Mouse (Mus musculus): ENCODE data around the gene Hdac9. TPM values are rescaled to one million over a fixed set of nuclear protein-coding genes. Genes with fewer than 3 reads are reported as not detected.
A peak's percentile ranks its signal among the peaks of the same experiment; 100 is the strongest.

Gene Hdac9
- 10 to 100 TPM; 18.7 to 22.5 TPM for total RNA-seq (2021)
- long read RNA-seq, experiment 1, partial matches to known transcripts = 3 of 10 reads
- long read RNA-seq, experiment 1, other reads (novel, unspliced or antisense) = 7 of 10 reads
- long read RNA-seq, experiment 2, full-length matches to known transcripts = 1 of 9 reads
- long read RNA-seq, experiment 2, partial matches to known transcripts = 1 of 9 reads
- long read RNA-seq, experiment 2, other reads (novel, unspliced or antisense) = 7 of 9 reads

DNA sequence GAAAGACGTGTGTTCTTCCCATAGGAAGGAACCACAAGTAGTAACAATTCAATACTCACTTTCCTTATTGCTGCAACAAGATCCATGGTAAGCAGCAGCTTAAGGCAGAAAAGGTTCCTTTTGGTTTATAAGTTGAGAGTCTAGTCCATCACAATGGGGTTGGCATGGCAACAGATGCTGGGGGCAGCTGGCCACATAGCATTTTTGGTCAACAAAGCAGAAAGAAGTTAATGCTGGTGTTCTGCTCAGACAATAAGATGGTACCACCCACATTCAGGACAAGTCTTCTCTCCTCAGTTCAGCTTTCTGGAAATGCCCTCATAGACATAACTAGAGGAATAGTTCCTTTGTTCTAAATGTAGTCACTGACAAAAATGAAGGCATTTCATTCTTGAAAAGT, at the start of gene Hdac9:
Gene Hdac9, minus strand, starts transcription at position 101 of the 400 bp plus-strand sequence.
- no peak for DNase-seq (ENCODE audit: low spot score in 2 of 2)

DNA sequence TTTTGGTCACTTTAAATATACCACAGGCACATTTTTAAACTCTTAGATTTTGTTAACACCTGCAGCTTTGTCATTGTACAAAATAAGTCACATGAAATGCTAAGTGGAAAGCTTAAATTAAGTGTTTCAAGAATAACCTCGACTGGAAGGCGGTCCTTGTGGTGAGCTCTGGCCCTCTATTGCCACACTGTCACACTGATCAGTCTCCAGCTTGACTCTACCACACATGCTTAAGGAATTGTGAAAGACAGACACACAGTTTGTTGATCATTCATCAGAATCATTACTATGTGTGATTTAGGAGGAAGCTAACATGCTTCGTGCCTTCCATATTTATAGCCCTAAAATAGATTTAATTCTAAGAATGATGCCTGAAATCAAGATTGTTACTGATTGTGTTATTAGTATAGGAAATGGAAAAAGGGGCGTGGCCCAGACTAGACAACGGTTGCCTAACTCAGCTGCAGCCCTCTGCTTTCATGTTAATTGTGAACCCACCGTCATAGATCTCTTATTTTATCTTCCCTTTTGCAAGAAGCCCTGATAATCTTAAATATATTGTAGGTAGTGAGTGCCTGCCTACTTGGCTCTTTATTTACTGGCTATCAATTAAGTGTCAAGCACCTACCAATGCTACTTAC, 32.3 kb upstream of the Hdac9 start:
- no peak for DNase-seq (ENCODE audit: low spot score in 2 of 2)

DNA sequence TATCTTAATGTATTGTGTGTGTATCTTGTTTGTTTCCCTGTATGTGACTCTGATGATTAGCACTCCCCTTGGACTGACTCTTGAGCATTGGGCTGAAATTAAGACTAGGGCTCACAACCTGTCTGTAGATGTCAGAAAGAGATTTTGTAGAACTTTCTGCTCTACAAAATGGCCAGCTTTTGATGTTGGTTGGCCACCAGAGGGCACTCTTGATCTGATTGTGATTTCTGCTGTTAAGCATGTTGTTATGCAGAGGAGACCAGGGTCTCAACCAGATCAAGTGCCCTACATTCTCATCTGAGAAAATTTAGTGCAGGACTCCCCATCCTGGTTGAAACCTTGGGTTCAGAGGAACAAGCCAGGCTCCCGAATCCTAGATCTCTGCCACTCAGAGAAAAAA, 21.0 kb upstream of the Hdac9 start:
- no peak for DNase-seq (ENCODE audit: low spot score in 2 of 2)

DNA sequence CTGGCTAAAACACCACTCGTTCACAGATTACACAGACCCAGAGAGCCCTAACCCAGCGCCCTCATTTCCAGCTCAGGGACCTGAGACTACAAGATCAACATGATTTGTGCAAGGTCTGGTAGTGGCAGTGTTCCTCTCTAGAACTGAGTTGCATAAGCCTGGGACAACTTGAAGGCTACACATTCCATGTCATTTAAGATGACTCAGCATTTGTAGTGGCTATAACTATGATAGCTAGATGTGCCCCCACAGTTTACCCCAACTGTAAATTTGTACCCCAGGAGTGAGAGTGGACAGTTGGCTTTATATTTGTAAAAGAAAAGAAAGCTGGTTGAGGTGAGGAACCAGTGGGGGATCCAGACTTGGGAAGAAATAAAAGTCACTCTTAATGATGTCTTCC, 8.9 kb downstream of the Hdac9 start:
- DNase-seq (ENCODE audit: low spot score in 2 of 2) = no peak

DNA sequence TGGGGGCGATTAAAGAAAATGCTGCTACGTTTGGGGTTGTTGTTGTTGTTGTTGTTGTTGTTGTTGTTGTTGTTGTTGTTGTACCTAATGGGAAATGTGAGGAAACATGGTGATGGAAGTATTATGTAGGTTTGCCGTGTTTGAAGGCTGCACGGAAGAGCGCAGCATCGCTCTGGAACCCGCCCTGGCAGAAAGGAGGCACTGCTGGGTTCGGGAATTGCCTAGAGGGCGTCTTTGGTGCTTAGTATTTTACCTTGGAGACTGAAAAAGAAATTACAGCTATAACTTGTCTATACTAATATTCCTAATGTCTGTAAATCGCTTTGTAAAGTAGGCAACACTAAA, 9.4 kb downstream of the Hdac9 start:
- no peak for DNase-seq (ENCODE audit: low spot score in 2 of 2)

DNA sequence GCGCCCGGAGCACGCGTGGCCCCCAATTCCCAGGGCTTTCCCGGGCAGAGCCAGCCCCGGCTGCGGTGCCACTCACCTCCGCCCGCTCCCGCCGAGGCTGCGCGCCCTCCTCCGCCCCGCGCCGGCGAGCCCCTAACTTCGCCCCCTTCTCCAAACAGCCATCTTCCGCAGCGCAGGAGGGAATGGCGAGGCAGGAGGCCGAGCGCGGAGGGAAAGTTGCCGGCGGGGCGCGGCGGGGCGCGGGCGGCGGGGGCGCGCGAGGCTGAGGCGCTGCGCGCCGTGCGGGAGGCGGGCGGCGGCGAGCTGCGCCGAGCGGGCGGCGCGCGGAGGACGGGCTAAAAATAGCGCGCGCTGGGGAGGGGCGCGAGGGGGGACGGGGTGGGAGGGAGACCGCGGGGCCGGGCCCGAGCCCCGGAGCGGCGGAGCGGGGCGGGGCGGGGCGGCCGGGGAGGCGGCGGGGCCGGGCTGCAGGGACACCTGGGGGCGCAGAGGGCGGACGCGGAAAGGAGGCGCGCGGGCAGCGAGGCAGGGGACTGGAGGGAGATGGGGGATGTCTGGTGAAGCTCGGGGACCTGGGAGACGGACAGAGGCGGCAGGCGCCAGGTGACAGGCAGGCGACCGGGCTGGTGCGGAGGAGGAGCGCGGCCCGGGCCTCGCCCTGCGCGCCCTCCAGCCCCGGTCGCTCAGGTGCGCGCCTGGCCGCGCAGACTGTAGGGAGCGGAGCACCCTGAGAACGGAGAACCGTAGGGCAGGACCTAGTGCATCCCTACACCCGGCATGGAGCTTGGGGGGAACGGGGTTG, 10.0 kb downstream of the Hdac9 start:
- peak in 1 of 2 experiments; percentile 18 for DNase-seq (ENCODE audit: low spot score in 2 of 2)

DNA sequence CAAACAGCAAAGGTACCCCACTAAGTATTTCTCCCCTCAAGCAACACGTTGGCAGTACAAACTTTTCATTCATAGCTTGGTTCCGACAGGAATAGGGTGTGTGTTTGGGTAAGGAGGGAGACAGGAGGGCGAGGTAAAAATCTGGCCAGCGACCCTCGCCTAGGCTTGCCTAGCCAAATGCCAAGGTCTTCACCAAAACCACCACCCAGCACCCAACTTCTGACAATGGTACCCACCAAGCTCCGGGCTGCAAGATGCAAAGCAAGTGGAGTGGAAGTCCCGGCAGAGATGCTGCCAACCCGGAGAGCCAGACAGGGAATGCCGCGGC, 10.6 kb downstream of the Hdac9 start:
- DNase-seq (ENCODE audit: low spot score in 2 of 2) = peak in 1 of 2 experiments; percentile 10

DNA sequence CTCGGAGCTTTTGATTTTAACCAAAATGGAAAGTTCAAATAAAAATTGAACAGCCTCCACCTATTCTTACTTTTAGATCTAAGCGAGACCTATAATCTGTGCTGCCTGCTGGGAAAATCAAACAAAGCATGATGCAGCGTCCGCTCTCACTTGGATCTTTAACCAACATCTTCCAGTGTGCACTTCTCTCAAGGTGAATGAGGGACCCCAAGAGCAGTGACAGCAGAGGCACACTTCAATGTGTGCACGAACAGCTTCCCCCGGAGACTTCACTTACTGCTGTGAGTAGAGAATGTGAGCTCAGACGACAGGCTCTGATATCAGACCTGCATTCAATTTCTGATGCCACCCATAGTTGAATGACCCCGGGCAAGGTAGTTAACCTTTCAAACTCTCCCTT, 16.7 kb downstream of the Hdac9 start:
- DNase-seq (ENCODE audit: low spot score in 2 of 2) = no peak

DNA sequence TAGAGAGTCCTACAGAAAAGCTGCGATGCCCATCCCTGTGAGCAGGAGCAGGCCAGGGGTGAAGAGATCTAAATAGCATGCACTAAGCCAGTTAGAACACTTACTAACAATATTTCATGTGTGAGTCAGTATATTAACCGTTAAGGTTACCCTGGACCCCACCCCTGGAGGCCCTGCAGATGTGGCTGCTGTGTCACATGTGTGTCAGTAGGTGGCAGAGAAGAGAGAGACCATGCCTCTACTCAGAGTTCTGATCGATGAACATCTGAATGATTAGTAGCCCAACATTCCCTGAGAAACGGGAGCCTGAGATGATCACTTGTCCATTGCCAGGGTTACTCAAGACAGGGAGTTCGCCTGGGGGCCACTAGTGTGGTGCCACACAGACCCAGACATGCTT, 22.0 kb downstream of the Hdac9 start:
- no peak for DNase-seq (ENCODE audit: low spot score in 2 of 2)

DNA sequence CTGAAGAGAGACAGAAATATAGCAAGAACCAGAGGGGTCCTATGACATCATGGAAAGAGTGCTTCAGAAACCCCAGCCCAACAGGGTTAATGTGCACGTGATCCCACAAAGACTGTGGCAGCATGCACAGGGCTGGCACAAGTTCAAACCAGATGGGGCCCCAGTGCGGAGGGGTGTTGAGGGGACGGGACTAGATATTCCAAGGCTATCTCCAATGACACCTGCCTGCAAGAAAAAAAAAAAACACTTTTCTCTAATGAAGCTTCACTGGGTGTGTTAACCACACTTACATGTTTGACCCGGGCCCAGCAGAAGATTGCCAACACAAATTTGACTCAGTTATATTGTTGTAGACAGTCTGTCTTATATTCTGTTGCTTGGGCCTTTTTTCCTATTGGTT, 28.2 kb downstream of the Hdac9 start:
- no peak for DNase-seq (ENCODE audit: low spot score in 2 of 2)

DNA sequence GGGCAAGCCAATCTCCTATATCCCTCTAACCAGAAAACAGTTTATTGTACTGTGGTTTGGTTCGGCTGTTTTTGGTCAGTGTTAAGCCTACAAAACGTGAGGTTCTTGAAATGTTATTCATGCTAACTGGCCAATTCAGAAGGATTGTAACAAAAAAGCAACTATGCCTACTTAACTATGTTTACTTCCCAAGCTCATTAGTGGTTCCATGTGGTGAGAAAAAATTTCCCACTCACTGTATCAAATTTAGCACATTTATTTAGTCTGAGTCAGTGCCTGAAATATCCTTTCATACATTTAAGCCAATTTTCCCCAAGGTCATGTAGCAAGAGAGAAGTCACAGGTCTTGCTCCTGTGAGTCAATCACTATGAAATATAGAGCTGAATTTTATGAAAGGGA, 42.0 kb downstream of the Hdac9 start:
- no peak for DNase-seq (ENCODE audit: low spot score in 2 of 2)

DNA sequence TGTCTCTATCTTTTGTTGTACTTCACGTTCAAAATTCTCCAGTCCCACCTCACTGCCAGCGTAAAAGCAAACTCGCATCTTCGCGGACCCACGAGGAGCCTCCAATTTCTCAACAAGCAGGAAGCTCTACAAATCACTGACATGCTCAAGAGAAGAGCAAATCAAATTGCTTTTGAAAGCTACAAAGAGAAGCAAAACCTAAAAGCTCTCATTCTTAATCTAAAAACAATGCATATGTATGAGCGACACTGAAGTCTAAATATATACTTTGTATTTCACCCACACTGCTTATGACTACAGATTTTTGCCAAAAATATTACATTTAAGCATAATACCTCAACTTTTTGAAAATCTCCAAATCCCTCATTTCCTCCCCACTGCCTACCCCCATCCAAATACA, 45.9 kb downstream of the Hdac9 start:
- DNase-seq (ENCODE audit: low spot score in 2 of 2) = no peak

DNA sequence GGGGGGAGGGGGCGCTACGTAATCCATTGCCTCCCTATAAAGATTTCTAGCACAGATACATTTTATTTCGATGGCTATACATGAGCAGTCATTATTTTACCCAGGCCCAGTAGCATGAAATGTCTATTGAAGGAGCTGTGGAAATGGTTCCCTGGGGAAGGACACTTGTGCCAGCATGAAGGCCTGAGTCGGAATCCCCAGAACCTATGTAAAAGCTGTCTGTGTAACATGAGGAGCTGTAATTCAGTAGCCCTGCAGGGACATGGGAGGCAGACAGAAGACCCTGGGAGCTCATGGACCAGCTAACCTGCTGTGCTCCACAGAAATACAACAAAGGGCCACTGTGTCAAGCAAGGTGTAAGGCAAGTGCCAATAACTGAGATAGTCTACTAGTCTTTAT, 75.7 kb downstream of the Hdac9 start:
- no peak for DNase-seq (ENCODE audit: low spot score in 2 of 2)

DNA sequence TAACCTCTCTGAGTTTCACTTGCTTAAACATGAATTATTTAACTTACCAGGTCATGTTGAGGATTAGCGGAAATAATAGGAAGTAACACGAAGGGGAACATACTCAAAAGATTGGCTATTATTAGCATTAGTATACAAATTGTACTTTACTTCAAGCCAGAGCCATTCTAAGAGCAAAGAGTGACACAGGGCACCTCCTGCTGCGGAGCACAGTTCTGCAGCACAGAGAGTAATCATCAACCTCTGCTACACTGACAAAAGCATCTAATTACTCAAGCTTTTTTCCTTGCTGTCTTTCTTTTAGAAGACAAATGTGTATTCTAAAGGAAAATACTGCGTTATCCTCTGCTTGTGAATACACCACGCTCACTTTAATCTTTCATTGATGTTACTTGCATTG, 79.6 kb downstream of the Hdac9 start:
- DNase-seq (ENCODE audit: low spot score in 2 of 2) = no peak

DNA sequence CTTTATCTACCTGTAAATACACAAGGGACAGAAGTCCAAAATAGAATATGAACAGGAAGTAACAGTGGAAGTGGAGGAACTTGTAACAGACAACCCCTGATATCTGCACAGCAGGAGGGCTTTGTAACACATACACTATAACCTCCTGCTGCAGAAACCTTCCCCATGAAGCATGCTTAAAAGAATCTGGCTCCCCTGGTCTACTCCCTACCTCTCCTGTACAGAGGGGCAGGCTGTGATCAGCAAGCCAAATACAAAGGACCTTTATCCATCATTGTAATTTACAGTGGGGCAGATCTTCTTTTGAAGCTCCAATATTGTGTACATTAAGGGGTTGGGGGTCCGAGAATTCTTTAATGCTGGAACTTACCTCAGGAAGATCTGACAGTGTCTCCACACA, 80.0 kb downstream of the Hdac9 start:
- no peak for DNase-seq (ENCODE audit: low spot score in 2 of 2)

DNA sequence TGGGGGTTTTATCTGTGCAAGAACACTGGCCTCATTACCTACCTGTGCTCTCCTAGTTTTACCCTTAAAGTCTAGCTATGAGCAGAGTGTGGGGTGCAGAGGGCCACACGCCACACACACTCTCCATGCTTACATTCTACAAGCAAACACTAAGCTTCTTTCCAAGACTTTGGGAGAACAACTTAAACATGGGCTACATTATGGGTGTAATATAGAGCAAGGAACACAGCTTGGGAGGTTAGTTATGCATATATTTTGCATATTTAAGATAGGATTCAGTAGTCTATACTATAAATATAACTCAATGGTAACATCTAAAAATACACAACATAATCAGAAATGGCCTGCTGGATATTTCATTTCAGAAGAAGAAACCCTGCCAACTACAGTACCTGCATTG, 80.8 kb downstream of the Hdac9 start:
- DNase-seq (ENCODE audit: low spot score in 2 of 2) = no peak

DNA sequence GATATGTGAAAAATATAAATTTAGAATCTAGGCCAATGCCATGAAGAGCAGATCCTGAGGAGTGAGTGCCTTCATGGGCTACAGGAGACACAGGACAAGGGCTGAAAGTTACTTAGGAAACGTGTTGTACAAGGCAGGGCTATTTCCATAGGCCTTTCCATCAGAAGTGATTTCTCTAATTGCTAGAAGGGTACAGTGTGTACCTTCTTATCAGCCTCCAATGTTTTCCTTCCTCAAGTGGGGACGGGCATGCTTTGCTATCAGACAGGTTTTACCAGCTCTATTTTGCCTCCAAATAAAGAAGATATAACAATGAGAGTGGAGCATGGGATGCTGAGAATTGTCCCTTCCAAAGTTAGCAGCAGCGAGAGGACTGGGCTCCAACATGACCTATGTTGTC, 81.4 kb downstream of the Hdac9 start:
- no peak for DNase-seq (ENCODE audit: low spot score in 2 of 2)

DNA sequence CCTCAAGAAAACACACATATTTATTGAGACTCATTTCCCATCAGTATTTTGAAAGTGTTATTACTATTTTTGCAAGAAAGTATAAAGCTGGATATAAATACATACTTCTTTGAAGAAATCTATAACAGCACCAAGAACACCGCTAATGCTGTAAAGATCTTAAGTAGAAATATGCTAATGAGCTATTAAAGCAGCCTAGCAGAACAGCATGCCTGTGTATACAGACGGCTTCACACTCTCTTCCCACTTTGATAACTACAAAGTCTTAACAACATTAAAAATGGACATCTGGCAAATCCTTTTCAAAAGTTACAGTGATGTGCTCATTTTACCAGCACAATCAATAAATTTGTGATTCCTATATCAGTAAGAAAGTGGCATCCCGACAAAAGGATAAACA, 88.2 kb downstream of the Hdac9 start:
- no peak for DNase-seq (ENCODE audit: low spot score in 2 of 2)

DNA sequence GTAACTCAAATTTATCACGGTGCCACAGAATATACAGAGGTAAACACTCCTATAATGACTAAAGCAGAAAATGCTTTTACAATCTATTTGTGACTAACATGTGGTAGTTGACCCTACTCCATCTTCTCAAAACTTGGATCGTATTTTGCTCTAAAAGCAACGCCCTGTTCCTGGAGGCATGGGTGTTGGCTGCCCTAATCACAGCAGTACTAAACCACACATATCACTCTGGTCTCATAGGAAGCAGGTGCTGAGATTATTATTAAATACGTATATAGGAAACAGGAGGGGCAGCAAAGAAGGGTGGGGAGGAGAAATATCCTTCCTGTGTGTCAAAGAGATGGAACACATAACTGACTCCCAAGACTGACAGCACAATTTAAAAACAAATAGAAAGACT, 90.0 kb downstream of the Hdac9 start:
- no peak for DNase-seq (ENCODE audit: low spot score in 2 of 2)

DNA sequence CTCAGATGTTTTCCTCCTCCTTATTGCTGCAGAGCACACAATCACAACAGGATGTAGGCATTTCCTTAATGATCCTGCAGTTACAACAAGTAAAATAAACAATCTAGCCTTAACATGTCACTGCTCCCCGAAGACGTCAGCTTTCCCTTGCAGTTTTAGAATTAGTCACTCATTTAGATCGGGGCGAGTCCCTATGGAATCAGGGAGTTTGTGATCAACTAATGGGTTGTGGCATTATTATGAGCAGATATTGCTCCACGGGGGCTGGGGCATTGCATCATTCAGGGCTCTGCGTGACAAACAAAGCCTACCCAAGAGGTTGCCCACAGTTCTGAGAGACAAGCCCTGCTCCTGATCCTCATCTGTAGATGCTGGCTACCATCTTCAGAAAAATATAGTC, 96.7 kb downstream of the Hdac9 start:
- no peak for DNase-seq (ENCODE audit: low spot score in 2 of 2)

DNA sequence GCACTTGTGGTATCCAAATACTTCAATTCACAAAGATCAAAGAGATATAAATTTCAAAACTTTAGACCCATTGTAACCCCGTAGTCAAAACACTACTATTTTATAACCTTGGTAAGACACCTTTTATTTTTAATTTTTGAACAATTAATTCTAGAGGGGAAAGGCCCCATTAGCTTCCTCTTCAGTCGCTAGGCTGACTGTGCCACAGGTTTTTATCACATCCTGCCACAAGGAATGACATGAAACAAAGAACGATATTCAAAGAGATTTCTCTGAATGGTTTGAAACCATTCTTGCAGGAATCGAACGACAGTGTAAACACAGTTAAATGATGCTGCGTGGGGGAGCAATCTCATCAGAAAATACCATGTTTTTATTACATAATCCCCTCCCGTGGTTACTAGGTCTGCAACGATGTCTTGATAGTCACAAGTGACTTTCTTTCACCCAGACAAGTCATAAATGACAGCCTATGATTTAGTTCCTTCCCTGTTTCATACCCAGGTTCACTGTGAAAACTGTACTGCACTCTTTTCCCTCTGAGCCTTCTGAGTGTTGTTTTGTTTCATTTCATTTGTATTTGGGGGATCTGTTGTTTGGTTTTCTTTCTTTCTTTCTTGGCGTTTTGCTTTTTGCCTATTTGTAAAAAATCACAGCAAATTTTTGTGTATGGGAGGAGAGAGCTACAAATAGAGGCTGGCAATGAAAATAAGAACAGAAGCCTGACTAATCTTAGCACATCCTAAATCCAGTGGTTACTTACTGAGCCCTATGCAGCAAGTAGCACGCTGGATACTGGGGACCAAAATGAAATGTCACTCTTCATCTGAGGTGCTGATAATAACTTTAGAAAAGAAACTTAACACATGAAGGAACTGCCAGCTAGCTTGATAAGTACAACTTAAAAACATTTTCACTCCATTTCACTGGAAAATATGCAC, 105.0 kb downstream of the Hdac9 start:
- no peak for DNase-seq (ENCODE audit: low spot score in 2 of 2)

DNA sequence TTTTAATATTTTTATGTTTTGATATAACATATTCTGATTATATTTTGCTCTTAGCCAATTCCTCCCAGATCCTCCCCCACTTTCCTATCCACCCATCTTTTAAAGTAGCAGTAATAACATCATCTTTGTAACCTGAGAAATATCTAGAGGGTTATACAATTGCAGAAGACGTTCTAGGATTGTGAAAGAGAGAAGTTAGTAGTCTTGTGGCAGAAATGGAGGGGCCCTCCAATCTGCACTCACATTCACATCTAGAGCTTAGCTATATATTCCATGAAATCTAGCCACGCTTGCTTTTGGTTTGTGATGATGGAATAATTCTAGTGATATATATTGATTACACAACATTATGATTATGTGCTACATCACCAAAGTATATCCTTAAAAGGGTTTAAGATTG, 106.7 kb downstream of the Hdac9 start:
- no peak for DNase-seq (ENCODE audit: low spot score in 2 of 2)

All from gastrocnemius, postnatal 4 days (tissue).